ENCODE assay signal across 8 mouse cellular contexts in genomic region chr11:95076536-95077111, GRCm38 (mm10). TPM values are rescaled to one million over a fixed set of nuclear protein-coding genes. Genes with fewer than 3 reads are reported as not detected.
DNase-seq lines count a peak whose midpoint lies in the region; ATAC-seq and TF ChIP-seq lines count a peak whose summit lies in the region.

Gene Itga3, minus strand, starts transcription at chr11:95076801.

- peak within 1 kb of the TSS; percentile 82 for H3K4me3 ChIP-seq in ES-Bruce4 (ENCODE audit: low read depth, low read length)
- H3K4me3 ChIP-seq in forebrain, embryonic 16.5 days (replicated peaks; ENCODE audit: low read length), result peak within 1 kb of the TSS; percentile 62
- peak within 1 kb of the TSS; percentile 68 for H3K4me3 ChIP-seq in layer of hippocampus, adult 2 months

- no peaks in the 10 kb centered on the region for H3K27me3 ChIP-seq in ES-Bruce4 (ENCODE audit: control insufficient read depth, insufficient read depth, low read length, poor library complexity, severe bottlenecking)
- peaks cover 13% of the 10 kb centered on the region for H3K27me3 ChIP-seq in forebrain, embryonic 16.5 days (replicated peaks; ENCODE audit: control insufficient read depth, insufficient read depth, low read length)

- H3K9me3 ChIP-seq in ES-Bruce4 (replicated peaks; ENCODE audit: control insufficient read depth, insufficient read depth, low read length, poor library complexity, severe bottlenecking), result no peaks in the 10 kb centered on the region
- H3K9me3 ChIP-seq in forebrain, embryonic 16.5 days (ENCODE audit: control insufficient read depth, low read length), result no peaks in the 10 kb centered on the region

- TF ChIP-seq CTCF in ES-Bruce4 (IDR thresholded peaks at IDR 0.05; ENCODE audit: low read depth, low read length), result no peak
- no peak for TF ChIP-seq CTCF in layer of hippocampus, adult 2 months (conservative IDR thresholded peaks at IDR 0.05)

- no peaks in the 10 kb centered on the region for H3K36me3 ChIP-seq in ES-Bruce4 (ENCODE audit: control insufficient read depth, insufficient read depth, low read length, poor library complexity, severe bottlenecking)
- no peaks in the 10 kb centered on the region for H3K36me3 ChIP-seq in forebrain, embryonic 16.5 days (ENCODE audit: control insufficient read depth, insufficient read depth)

- peaks cover 11% of the 10 kb centered on the region for H3K4me1 ChIP-seq in ES-Bruce4 (ENCODE audit: control insufficient read depth, insufficient read depth, low read length)
- peaks cover 16% of the 10 kb centered on the region; the same call in 1 of the 2 replicates for H3K4me1 ChIP-seq in forebrain, embryonic 16.5 days (replicated peaks; ENCODE audit: control insufficient read depth, insufficient read depth, low read length)

- WGBS in forebrain, embryonic 16.5 days, result under 1% methylated on average over 33 of the region's 51 CpGs

- peak; percentile 60 for ATAC-seq in cerebellum, adult (ENCODE audit: insufficient number of reproducible peaks, low FRiP score, low TSS enrichment)
- ATAC-seq in forebrain, embryonic 16.5 days, result peak; percentile 61

- peak; percentile 72 for DNase-seq in heart, postnatal 4 days
- peak; percentile 22 for DNase-seq in layer of hippocampus, adult 2 months (ENCODE audit: low spot score in 2 of 2)
- DNase-seq in lung, adult 18-20 months, result peak; percentile 93 to 94
- peak; percentile 47 for DNase-seq in ovary, postnatal 10 days (ENCODE audit: low spot score)
- DNase-seq in urinary bladder, postnatal 14 days (ENCODE audit: low spot score), result peak; percentile 90

- TF ChIP-seq POLR2A in ES-Bruce4 (IDR thresholded peaks at IDR 0.05; ENCODE audit: insufficient read depth, low read length), result no peak

- peak within 1 kb of the TSS; percentile 87 for H3K4me2 ChIP-seq in forebrain, embryonic 16.5 days (ENCODE audit: low read length)

- peak within 1 kb of the TSS; percentile 81 for H3K9ac ChIP-seq in ES-Bruce4 (ENCODE audit: low read depth, poor library complexity, severe bottlenecking)
- H3K9ac ChIP-seq in forebrain, embryonic 16.5 days (replicated peaks; ENCODE audit: low read depth, low read length), result peak within 1 kb of the TSS; percentile 58

- 0 out of 2 replicates have a peak, but pooled peaks have one; percentile 38 for TF ChIP-seq EP300 in ES-Bruce4 (IDR thresholded peaks at IDR 0.05; ENCODE audit: insufficient read depth, low read depth, low read length)

- H3K27ac ChIP-seq in ES-Bruce4 (ENCODE audit: insufficient read depth, low read length), result peak within 1 kb of the TSS; percentile 63; the same call in 1 of the 2 replicates
- no peak within 1 kb of the TSS; the same call in 1 of the 2 replicates for H3K27ac ChIP-seq in forebrain, embryonic 16.5 days (ENCODE audit: low read length)
- H3K27ac ChIP-seq in layer of hippocampus, adult 2 months, result peak within 1 kb of the TSS; percentile 75

RNA-seq across cellular contexts. Expression of gene Itga3, which starts in this region (rescaled TPM):
- polyA plus RNA-seq in ES-Bruce4 (2011; ENCODE audit: insufficient read depth, insufficient read length, low read depth, missing spikeins), result 86.4 and 92.1 TPM in 2 replicates
- 6.3 and 8.5 TPM in 2 replicates for polyA plus RNA-seq in forebrain, embryonic 16.5 days (2015; fragmentation: Nextera tagmentation; extraction: Ambion mirVana)
- total RNA-seq in heart, postnatal 4 days (2021), result 10 to 100 TPM; 16.1 to 16.4 TPM
- 10 to 100 TPM; 10.3 to 16.1 TPM for total RNA-seq in layer of hippocampus, adult 2 months (2021)

Comparison
In these comparisons a context has a peak if more than half of its experiments do, and no peak if none do; other contexts are left out.
1. DNase-seq: peak in every context shown above with its lines; median percentile 94 in lung, adult 18-20 months; 90 in urinary bladder, postnatal 14 days; 72 in heart, postnatal 4 days; 47 in ovary, postnatal 10 days; 22 in layer of hippocampus, adult 2 months.